Mouse (Mus musculus) MEL (cell line): ENCODE measurements at regions not wholly inside any gene's neighbourhood (a gene's known extent, or its start where the extent isn't known, plus 50 kb on each side); places are given as distances from the start of the nearest gene placed in this dataset.

Experiments
- CHD2 ChIP-seq: IDR thresholded peaks from 2 replicates; pipeline ENCODE4 v1.6.1; 2011; ENCODE audit warnings: low read length, improper control_type of control experiment
- CTCF ChIP-seq, 3 experiments: IDR thresholded peaks in 2 of 3; conservative IDR thresholded peaks in 1 of 3; 2 replicates each; pipeline ENCODE4 v1.5.1; 2011 to 2012; ENCODE audit warnings: low read length in 3 of 3, low read depth in 2 of 3, mild to moderate bottlenecking in 2 of 3, improper control_type of control experiment in 1 of 3, inconsistent platforms in 1 of 3, mixed read lengths in 1 of 3, moderate library complexity in 1 of 3; ENCODE audit not compliant: control insufficient read depth in 1 of 3, insufficient read depth in 1 of 3, poor library complexity in 1 of 3, severe bottlenecking in 1 of 3
- GATA1 ChIP-seq: IDR thresholded peaks from 2 replicates; pipeline ENCODE4 v1.6.1; 2011; ENCODE audit warnings: low read depth, low read length, improper control_type of control experiment
- HCFC1 ChIP-seq: IDR thresholded peaks from 2 replicates; pipeline ENCODE4 v1.6.1; 2012; ENCODE audit warnings: low read depth, mild to moderate bottlenecking, inconsistent platforms, low read length, improper control_type of control experiment, moderate library complexity
- KAT2A ChIP-seq: conservative IDR thresholded peaks from 2 replicates; pipeline ENCODE4 v1.6.1; 2012; ENCODE audit warnings: low read depth, low read length, improper control_type of control experiment, inconsistent platforms
- MXI1 ChIP-seq: IDR thresholded peaks from 2 replicates; pipeline ENCODE4 v1.6.1; 2011; ENCODE audit warnings: mild to moderate bottlenecking, low read depth, low read length, improper control_type of control experiment
- POLR2A ChIP-seq, 2 experiments: IDR thresholded peaks; 2 replicates each; pipeline ENCODE4 v1.6.1; 2011 to 2012; ENCODE audit warnings: low read length in 2 of 2, mild to moderate bottlenecking in 2 of 2, control low read depth in 1 of 2, improper control_type of control experiment in 1 of 2, low read depth in 1 of 2, moderate library complexity in 1 of 2; ENCODE audit not compliant: control insufficient read depth in 1 of 2, insufficient read depth in 1 of 2, poor library complexity in 1 of 2
- UBTF ChIP-seq: IDR thresholded peaks from 2 replicates; pipeline ENCODE4 v1.6.1; 2012; ENCODE audit warnings: low read depth, mild to moderate bottlenecking, inconsistent platforms, low read length, improper control_type of control experiment, moderate library complexity, borderline replicate concordance; ENCODE audit not compliant: insufficient read depth
- USF1 ChIP-seq: IDR thresholded peaks from 2 replicates; pipeline ENCODE4 v1.6.1; 2014; ENCODE audit warnings: low read depth, mild to moderate bottlenecking, inconsistent platforms, low read length, improper control_type of control experiment, moderate library complexity

DNA sequence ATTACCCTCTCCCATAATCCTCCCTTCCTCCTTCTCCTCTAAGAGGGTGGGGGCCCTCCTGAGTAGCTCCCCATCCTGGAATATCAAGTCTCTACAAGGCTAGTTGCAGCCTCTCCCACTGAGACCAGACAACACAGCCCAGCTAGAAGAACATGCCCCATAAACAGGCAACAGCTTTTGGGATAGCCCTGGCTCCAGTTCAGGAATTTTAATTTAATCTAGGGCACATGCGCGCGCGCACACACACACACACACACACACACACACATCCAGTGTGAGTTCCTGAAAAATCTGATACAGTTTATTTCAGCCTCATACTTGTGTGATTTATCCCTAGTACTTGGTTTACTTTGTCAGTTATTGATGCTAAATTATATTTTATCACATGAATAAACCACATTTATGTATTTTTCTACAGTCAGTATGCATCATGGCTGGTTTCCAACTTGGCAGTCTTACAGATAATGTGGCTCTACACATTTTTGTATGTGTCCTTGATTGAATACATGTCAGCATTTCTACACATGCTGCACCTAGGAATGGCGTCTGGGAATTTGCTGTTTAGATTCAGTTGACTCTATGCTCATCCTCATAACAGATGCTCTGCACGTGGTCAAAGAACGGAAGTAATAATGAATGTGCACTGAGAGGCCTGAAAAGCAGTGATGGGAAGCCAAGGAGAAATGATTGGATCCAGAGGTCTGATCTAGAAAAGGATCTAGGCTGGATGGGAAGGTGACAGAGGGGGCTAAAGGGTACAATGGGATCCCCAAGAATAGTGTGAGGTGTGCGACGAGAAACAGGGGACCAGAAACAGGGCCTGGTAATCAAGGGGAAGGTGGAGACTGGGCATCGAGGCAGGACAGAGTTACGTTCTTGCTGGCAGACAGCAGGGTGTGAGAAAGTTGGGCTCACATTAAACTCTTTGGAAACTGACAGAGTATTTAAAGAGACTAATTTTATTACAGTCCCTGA, 130.0 kb downstream of the Kcns3 start:
- TF ChIP-seq POLR2A (IDR thresholded peaks at IDR 0.05; ENCODE audit: control insufficient read depth in 1 of 2, insufficient read depth in 1 of 2, low read depth in 1 of 2, low read length in 2 of 2, poor library complexity in 1 of 2) = no peak
- no peak for TF ChIP-seq CTCF (IDR thresholded peaks at IDR 0.05 in 2 of 3, conservative IDR thresholded peaks at IDR 0.05 in 1 of 3; ENCODE audit: control insufficient read depth in 1 of 3, insufficient read depth in 1 of 3, low read depth in 2 of 3, low read length in 3 of 3, poor library complexity in 1 of 3, severe bottlenecking in 1 of 3)
- no peak for TF ChIP-seq MXI1
- no peak for TF ChIP-seq CHD2
- no peak for TF ChIP-seq GATA1
- no peak for TF ChIP-seq KAT2A
- no peak for TF ChIP-seq HCFC1
- no peak for TF ChIP-seq UBTF
- TF ChIP-seq USF1 = no peak
